Mouse (Mus musculus) spleen, postnatal 14 days (tissue): ENCODE measurements at regions not wholly inside any gene's neighbourhood (a gene's known extent, or its start where the extent isn't known, plus 50 kb on each side); places are given as distances from the start of the nearest gene placed in this dataset.

Experiments used
- DNase-seq, 2 experiments: peaks; one replicate each; pipeline ENCODE4 v3.0.0; 2021 to 2022; ENCODE audit warnings: low spot score in 2 of 2

- DNase-seq: no peak
Observed at GRCm38 (mm10) chr2:137257847-137258515, 141.5 kb upstream of the Jag1 start.

- DNase-seq: no peak
Observed at GRCm38 (mm10) chr2:137247931-137248330, 131.5 kb upstream of the Jag1 start.

GRCm38 (mm10) chr2:137244370-137244769, 127.9 kb upstream of the Jag1 start:
- no peak for DNase-seq

- DNase-seq: no peak
Observed at GRCm38 (mm10) chr2:137243914-137244313, 127.5 kb upstream of the Jag1 start.

- no peak for DNase-seq
Observed at GRCm38 (mm10) chr2:137236961-137237360, 120.5 kb upstream of the Jag1 start.

GRCm38 (mm10) chr2:137233936-137234335, 117.5 kb upstream of the Jag1 start:
- DNase-seq: no peak

- no peak for DNase-seq
Observed at GRCm38 (mm10) chr2:137231161-137231560, 114.7 kb upstream of the Jag1 start.

GRCm38 (mm10) chr2:137229422-137230069, 113.1 kb upstream of the Jag1 start:
- no peak for DNase-seq

- no peak for DNase-seq
Observed at GRCm38 (mm10) chr2:137227495-137227894, 111.1 kb upstream of the Jag1 start.

- DNase-seq: no peak
Observed at GRCm38 (mm10) chr2:137224702-137225552, 108.5 kb upstream of the Jag1 start.

GRCm38 (mm10) chr2:137215697-137216096, 99.3 kb upstream of the Jag1 start:
- DNase-seq: no peak

- no peak for DNase-seq
Observed at GRCm38 (mm10) chr2:137207846-137208245, 91.4 kb upstream of the Jag1 start.

GRCm38 (mm10) chr2:137204274-137204850, 87.9 kb upstream of the Jag1 start:
- DNase-seq: no peak

- DNase-seq: no peak
Observed at GRCm38 (mm10) chr2:137200101-137200500, 83.7 kb upstream of the Jag1 start.

- no peak for DNase-seq
Observed at GRCm38 (mm10) chr2:137192183-137192582, 75.7 kb upstream of the Jag1 start.

GRCm38 (mm10) chr2:137169176-137169575, 52.7 kb upstream of the Jag1 start:
- DNase-seq: no peak

GRCm38 (mm10) chr2:137168626-137169025, 52.2 kb upstream of the Jag1 start:
- no peak for DNase-seq
